Mouse (Mus musculus) midbrain, embryonic 12.5 days (tissue): ENCODE data around the gene Pigb. TPM values are rescaled to one million over a fixed set of nuclear protein-coding genes. Genes with fewer than 3 reads are reported as not detected.
A peak's percentile ranks its signal among the peaks of the same experiment; 100 is the strongest.
"Not testable (repeated sequence)": the region's sequence is repeated elsewhere in the genome, so short reads cannot be mapped to it uniquely, and the experiment has no call there.

Source experiments
- ATAC-seq: fragments of 200-750 bp; cut with Nextera tagmentation; 2 replicates; pipeline ENCODE4 v1.8.0; 2017; ENCODE audit warnings: low read depth, moderate TSS enrichment, moderate library complexity; ENCODE audit not compliant: low FRiP score
- H3K27ac ChIP-seq: fragments of 300-500 bp; sonication (generic); replicated peaks from 2 replicates; pipeline ENCODE4 v1.5.1; 2016; ENCODE audit warnings: mild to moderate bottlenecking
- H3K27me3 ChIP-seq: fragments of 300-500 bp; sonication (generic); 2 replicates; pipeline ENCODE4 v1.6.1; 2016; ENCODE audit warnings: mild to moderate bottlenecking
- H3K36me3 ChIP-seq: fragments of 300-500 bp; sonication (generic); 2 replicates; pipeline ENCODE4 v1.6.1; 2016
- H3K4me1 ChIP-seq: fragments of 300-500 bp; sonication (generic); 2 replicates; pipeline ENCODE4 v1.6.1; 2016
- H3K4me2 ChIP-seq: fragments of 300-500 bp; sonication (generic); replicated peaks from 2 replicates; pipeline ENCODE4 v1.6.1; 2016; ENCODE audit warnings: mild to moderate bottlenecking, moderate library complexity
- H3K4me3 ChIP-seq: fragments of 300-500 bp; sonication (generic); 2 replicates; pipeline ENCODE4 v1.5.1; 2016; ENCODE audit warnings: mild to moderate bottlenecking
- H3K9ac ChIP-seq: fragments of 300-500 bp; sonication (generic); replicated peaks from 2 replicates; pipeline ENCODE4 v1.6.1; 2016; ENCODE audit warnings: mild to moderate bottlenecking, moderate library complexity
- H3K9me3 ChIP-seq: fragments of 300-500 bp; sonication (generic); 2 replicates; pipeline ENCODE4 v1.6.1; 2016; ENCODE audit warnings: mild to moderate bottlenecking
- WGBS: fragments of 180-500 bp; shearing (Covaris S2); methylation state at CpG from one replicate; pipeline ENCODE4 v1.1.7; 2016; 5-methylcytosine and 5-hydroxymethylcytosine counted together
- polyA plus RNA-seq: library from polyadenylated mRNA; unstranded; fragments of >200 nt; fragmentation: Nextera tagmentation; extraction: Ambion mirVana; gene quantifications from 2 replicates; pipeline ENCODE4 v1.2.1, GENCODE M21; 2016

Gene Pigb
- polyA plus RNA-seq, result 12.6 TPM in 2 replicates

DNA sequence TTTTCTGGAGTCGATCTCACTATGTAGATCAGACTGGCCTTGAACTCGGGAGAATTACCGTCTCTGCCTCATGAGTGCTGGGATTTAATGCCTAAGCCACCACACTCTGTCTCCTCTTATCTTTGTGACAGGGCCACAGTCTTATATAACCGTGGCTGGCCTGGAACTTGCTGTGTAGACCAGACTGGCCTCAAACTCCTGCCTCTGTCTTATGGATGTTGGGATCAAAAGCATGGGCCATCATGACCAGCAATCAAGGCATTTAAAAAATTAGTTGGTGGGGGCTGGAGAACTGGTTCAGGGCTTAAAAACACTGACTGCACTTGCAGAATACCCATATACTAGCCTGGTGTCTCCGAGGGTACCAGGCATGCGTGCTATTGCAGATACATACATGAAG, at the start of gene Pigb:
Pigb (minus strand) TSS at position 299 of the 400 bp plus-strand sequence.
- peak within 1 kb of the TSS; percentile 84 for H3K4me3 ChIP-seq
- no peaks in the 10 kb centered on the region for H3K36me3 ChIP-seq
- 31% methylated on average over 6 of the region's 6 CpGs for WGBS
- H3K4me2 ChIP-seq, result peak within 1 kb of the TSS; percentile 91
- peak within 1 kb of the TSS; percentile 83 for H3K9ac ChIP-seq
- H3K4me1 ChIP-seq, result peaks cover 27% of the 10 kb centered on the region
- no peak for ATAC-seq
- H3K9me3 ChIP-seq, result no peaks in the 10 kb centered on the region
- H3K27me3 ChIP-seq, result 0 out of 2 replicates have a peak, but pooled peaks cover 4% of the 10 kb centered on the region
- peak within 1 kb of the TSS; percentile 66 for H3K27ac ChIP-seq

DNA sequence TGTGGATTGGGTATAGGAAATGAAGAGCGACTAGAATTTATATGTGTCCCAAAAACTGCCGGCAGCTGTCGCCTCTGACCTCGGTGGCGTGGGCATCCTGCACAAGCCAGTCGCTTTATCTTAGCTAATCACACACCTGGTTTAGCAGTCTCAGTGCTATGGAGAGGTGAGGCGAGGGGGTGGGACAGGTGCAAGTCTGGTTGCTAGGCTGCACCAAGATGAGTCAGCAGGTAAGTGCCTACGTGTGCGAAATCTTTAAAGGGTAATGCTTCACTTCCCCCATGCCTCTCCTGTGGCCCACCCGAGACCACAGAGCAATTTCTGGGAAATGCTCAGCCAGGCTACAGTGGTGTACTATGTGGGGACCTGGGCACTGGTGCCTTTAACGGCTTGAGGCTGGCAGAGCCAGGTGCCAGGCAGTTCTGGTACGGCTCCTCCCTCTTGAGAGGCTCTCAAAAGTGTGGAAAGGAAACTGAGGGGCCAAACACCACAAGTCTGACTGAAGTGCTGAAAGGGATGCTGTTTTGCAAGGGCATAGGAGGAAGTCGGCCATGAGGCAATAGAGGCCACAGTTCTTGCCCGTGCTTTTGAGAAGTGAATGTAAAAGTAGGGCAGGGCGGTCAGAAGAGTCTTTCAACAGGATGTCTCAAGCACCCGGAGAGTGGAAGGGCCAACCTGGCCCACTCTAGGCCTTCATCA, 49.2 kb upstream of the Pigb start:
- ATAC-seq, result no peak
- Histone ChIP-seq H3K27me3 (peaks cover 5% of the 10 kb centered on the region; the same call in 1 of the 2 replicates), H3K9me3 (no peaks in the 10 kb centered on the region), H3K4me2 (no peak overlapping the region), H3K27ac (no peak overlapping the region), H3K4me3 (no peak overlapping the region), H3K36me3 (no peaks in the 10 kb centered on the region), H3K9ac (no peak overlapping the region), H3K4me1 (peaks cover under 1% of the 10 kb centered on the region; the same call in 1 of the 2 replicates)
- 80% methylated on average over 16 of the region's 16 CpGs for WGBS

DNA sequence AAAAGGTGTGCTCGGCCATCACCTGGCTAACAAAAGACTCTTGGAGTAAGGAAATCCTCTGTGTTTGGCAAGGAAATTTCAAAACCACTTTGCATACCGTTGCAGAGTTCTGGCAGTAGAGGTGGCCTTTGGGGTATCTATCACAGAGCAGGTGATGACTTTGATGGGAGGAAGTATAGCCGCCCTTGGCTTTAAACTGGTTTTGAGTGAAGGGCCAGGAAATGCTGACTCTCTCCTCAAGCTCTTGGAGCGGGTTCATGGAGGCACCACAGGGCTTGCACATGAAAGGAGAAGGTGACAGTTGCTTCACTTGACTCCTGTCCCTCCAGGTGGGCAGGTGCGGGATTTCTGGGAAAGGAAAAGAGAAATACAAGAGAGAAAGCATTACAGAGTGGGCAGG, 47.4 kb upstream of the Pigb start:
- H3K4me3 ChIP-seq, result no peak overlapping the region
- H3K27me3 ChIP-seq, result peaks cover under 1% of the 10 kb centered on the region
- ATAC-seq, result no peak
- H3K9me3 ChIP-seq, result no peaks in the 10 kb centered on the region
- no peak overlapping the region for H3K27ac ChIP-seq
- H3K36me3 ChIP-seq, result no peaks in the 10 kb centered on the region
- no peaks in the 10 kb centered on the region for H3K4me1 ChIP-seq
- no peak overlapping the region for H3K4me2 ChIP-seq
- WGBS, result 75% methylated on average over 5 of the region's 5 CpGs
- no peak overlapping the region for H3K9ac ChIP-seq

DNA sequence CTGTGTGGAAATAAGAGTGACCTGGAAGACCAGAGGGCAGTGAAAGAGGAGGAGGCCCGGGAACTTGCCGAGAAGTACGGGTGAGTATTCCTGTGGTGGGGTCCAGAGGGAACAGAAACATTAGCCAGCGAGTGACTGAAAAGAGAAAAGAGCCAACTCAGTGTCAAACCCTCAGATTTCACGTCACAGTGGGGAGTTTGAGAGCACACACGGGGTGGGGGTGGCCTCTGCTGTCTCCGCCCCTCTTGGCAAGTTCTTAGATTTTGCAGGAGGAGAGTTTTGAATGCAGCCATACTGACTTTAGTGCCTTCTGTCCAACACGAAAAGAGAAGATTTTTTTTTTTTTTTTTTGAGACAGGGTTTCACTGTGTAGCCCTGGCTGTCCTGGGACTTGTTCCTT, 46.9 kb upstream of the Pigb start:
- no peaks in the 10 kb centered on the region for H3K4me1 ChIP-seq
- WGBS, result 67% methylated on average over 8 of the region's 8 CpGs
- no peak overlapping the region for H3K27ac ChIP-seq
- H3K36me3 ChIP-seq, result no peaks in the 10 kb centered on the region
- H3K4me3 ChIP-seq, result no peak overlapping the region
- H3K27me3 ChIP-seq, result no peaks in the 10 kb centered on the region; the same call in 1 of the 2 replicates
- no peak overlapping the region for H3K9ac ChIP-seq
- no peak for ATAC-seq
- H3K4me2 ChIP-seq, result no peak overlapping the region
- no peaks in the 10 kb centered on the region for H3K9me3 ChIP-seq

DNA sequence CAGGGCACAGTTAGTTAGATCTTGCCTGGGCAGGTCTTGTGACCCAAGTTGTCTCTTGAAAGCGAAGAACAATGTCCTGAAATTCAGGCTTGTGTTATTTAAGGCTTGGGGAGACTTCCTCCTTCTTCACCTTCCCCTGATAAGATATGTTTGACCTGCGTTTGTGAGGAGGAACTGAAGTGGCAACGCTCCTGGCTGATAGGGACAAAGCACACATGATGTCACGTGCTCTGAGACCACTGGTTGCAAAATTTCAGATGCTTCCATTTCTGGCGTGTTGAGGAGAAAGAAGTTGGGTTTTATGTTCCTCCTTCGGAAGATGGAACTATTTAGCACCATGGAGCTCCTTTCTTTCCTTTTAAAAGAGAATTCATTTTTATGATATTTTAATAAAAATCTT, 45.7 kb upstream of the Pigb start:
- Histone ChIP-seq H3K4me1 (no peaks in the 10 kb centered on the region), H3K27me3 (no peaks in the 10 kb centered on the region; the same call in 1 of the 2 replicates), H3K9me3 (no peaks in the 10 kb centered on the region), H3K9ac (no peak overlapping the region), H3K27ac (no peak overlapping the region), H3K4me2 (no peak overlapping the region), H3K36me3 (no peaks in the 10 kb centered on the region), H3K4me3 (no peak overlapping the region)
- ATAC-seq, result no peak
- WGBS, result 83% methylated on average over 6 of the region's 6 CpGs

DNA sequence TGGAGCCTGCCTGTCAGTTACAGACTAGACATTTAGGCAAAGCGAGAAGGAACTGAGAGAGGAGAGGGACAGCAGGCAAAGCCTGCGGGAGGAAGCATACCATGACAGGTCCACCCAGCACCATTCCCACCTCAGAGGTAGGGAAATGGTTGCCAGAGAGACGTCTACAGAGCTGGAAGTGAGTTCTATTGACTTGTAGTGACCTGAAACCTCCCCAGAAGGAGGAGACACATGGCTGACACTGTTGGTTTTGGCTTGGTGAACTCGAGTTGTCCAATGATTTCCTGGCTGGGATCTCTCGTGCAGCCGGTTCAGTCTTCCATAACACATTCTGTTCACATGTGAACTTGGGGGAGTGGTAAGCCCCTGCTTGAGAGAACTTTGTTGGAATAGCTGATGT, 43.8 kb upstream of the Pigb start:
- Histone ChIP-seq H3K27me3 (no peaks in the 10 kb centered on the region; the same call in 1 of the 2 replicates), H3K9me3 (no peaks in the 10 kb centered on the region), H3K4me3 (no peak overlapping the region), H3K9ac (no peak overlapping the region), H3K36me3 (no peaks in the 10 kb centered on the region), H3K4me2 (no peak overlapping the region), H3K4me1 (no peaks in the 10 kb centered on the region; the same call in 1 of the 2 replicates), H3K27ac (no peak overlapping the region)
- ATAC-seq, result no peak
- WGBS, result 81% methylated on average over 6 of the region's 6 CpGs

DNA sequence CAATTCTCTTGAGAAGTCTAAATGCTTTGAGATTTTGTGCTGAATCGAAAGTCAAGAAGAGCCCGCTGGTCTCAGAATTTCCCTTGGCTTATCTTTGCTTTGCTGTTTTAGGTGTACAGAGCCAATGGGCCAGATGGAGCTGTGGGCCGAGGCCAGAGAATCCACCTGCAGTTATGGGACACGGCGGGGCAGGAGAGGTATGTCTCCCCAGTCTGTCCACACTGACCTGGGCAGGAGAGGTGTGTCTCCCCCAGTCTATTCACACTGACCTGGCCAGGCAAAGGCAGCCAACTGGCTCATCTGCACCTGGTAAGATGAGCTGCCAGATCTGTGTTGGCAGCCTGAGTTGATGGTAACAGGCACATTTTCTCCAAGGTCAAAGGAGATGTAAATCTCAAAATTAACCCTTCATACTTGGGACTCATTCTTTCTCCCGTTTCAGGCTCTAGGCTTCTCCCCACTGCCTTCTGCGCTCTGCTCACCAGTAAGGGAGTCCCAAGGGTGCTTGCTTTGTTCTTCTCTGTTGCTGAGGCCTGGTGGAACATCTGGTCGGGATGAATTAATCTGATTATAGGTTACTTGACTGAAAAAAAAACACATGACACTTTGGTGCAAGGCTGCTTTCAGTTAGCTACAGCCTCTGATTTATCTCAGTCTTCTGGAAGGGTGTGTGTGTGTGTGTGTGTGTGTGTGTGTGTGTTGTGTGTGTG, 42.3 kb upstream of the Pigb start:
- WGBS, result 79% methylated on average over 8 of the region's 8 CpGs
- Histone ChIP-seq H3K9ac (no peak overlapping the region), H3K4me1 (no peaks in the 10 kb centered on the region; the same call in 1 of the 2 replicates)

DNA sequence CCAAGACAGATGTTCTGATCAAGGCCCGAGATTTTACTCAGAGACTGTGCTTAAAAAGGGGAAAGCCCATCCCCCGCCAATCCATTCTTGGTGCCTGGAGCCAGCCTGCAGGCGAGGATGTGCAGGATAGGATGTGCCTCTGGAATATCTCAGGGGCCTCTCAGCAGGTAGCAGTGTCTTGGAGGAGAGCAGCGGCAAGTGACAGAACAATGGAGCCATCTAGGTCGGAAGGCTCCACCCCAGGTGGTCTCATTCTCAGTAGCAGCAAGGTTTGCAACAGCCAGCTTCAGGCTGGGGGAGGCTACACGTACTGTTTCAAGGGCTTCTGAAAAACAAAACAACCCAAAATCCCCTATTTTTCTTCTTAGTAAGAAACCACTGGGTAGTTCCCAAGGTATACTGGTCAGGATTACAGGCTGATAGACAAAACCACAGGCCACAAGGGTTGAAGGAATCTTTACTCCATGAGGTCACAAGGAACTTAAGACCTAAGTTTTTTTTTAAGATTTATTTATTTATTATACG, 39.7 kb upstream of the Pigb start:
- ATAC-seq, result no peak
- WGBS, result 37% methylated on average over 7 of the region's 7 CpGs

More for the DNA sequence above, 42.3 kb upstream of the Pigb start:
- no peak overlapping the region for H3K4me3 ChIP-seq
- no peaks in the 10 kb centered on the region for H3K36me3 ChIP-seq
- ATAC-seq, result no peak
- H3K4me2 ChIP-seq, result no peak overlapping the region
- no peaks in the 10 kb centered on the region; the same call in 1 of the 2 replicates for H3K27me3 ChIP-seq
- no peak overlapping the region for H3K27ac ChIP-seq
- no peaks in the 10 kb centered on the region for H3K9me3 ChIP-seq

DNA sequence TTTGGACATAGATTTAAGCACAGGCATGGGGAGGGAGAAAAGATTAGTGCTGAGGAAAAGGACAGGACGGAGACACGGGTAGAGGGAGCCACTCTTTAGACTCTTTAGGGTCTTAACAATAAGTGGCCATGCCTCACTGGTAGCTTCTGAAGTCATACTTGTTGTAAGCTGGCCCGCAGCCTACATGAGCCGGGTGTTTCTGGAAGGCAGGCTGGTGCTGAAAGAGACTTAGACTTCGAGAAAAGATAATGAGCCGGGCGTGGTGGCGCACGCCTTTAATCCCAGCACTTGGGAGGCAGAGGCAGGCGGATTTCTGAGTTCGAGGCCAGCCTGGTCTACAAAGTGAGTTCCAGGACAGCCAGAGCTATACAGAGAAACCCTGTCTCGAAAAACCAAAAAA, 39.2 kb upstream of the Pigb start:
- not testable (repeated sequence) for ATAC-seq, H3K4me2 ChIP-seq, H3K36me3 ChIP-seq, H3K27me3 ChIP-seq, H3K9ac ChIP-seq, H3K4me1 ChIP-seq, H3K4me3 ChIP-seq, H3K9me3 ChIP-seq, H3K27ac ChIP-seq
- 88% methylated on average over 11 of the region's 12 CpGs for WGBS

More for the DNA sequence above, 39.7 kb upstream of the Pigb start:
- no peak overlapping the region for H3K4me2 ChIP-seq
- H3K9me3 ChIP-seq, result no peaks in the 10 kb centered on the region
- no peaks in the 10 kb centered on the region; the same call in 1 of the 2 replicates for H3K4me1 ChIP-seq
- H3K9ac ChIP-seq, result no peak overlapping the region
- H3K36me3 ChIP-seq, result no peaks in the 10 kb centered on the region
- H3K4me3 ChIP-seq, result no peak overlapping the region
- H3K27me3 ChIP-seq, result no peaks in the 10 kb centered on the region; the same call in 1 of the 2 replicates
- H3K27ac ChIP-seq, result no peak overlapping the region

DNA sequence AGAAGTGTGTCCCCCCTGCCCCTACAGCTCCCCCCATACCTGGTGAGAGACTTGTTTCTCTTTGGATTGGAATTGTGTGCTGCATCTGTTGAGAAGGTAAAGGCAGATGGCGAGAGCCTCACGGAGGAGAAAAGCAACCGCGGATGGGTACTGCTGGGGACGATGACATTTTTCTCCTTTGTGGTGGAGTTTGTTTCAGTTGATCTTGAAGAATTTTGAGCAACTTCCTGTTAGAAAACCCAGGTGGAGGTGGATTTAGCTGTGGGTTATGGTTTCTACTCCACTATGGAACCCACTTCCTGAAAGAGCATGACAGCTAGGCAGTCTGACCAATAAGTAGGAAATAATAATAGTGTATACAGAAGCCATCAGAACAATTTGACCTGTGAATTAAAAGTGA, 33.0 kb upstream of the Pigb start:
- no peak overlapping the region for H3K4me3 ChIP-seq
- H3K4me1 ChIP-seq, result no peaks in the 10 kb centered on the region
- H3K9me3 ChIP-seq, result no peaks in the 10 kb centered on the region
- 93% methylated on average over 5 of the region's 5 CpGs for WGBS
- no peak overlapping the region for H3K27ac ChIP-seq
- H3K36me3 ChIP-seq, result no peaks in the 10 kb centered on the region
- no peak for ATAC-seq
- no peak overlapping the region for H3K4me2 ChIP-seq
- no peaks in the 10 kb centered on the region for H3K27me3 ChIP-seq
- no peak overlapping the region for H3K9ac ChIP-seq

DNA sequence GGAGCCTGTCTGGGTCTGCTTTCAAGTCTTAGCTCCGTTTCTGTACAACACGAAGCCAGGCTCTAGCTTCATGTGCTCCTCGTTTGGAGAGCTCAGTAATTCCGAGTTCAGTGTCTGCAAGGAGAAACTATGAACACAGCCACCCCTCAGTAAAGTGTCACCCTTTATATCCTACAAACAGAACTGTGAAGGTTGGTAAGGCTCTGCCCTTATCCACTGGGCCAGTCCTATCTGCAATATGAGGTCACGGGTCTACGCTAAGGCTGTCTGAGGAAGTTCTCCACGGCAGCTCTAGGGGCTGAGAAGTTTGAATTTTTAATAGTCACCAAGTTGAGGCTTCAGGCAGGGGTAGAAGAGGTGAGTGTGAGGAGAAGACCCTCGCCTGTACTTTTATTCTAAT, 32.2 kb upstream of the Pigb start:
- ATAC-seq, result no peak
- H3K9me3 ChIP-seq, result no peaks in the 10 kb centered on the region
- H3K9ac ChIP-seq, result no peak overlapping the region
- H3K4me3 ChIP-seq, result no peak overlapping the region
- no peak overlapping the region for H3K4me2 ChIP-seq
- no peak overlapping the region for H3K27ac ChIP-seq
- no peaks in the 10 kb centered on the region for H3K27me3 ChIP-seq
- WGBS, result 82% methylated on average over 8 of the region's 8 CpGs
- H3K36me3 ChIP-seq, result no peaks in the 10 kb centered on the region
- H3K4me1 ChIP-seq, result peaks cover under 1% of the 10 kb centered on the region; the same call in 1 of the 2 replicates
